Mouse (Mus musculus): ENCODE data around the gene Cxcr5. TPM values are rescaled to one million over a fixed set of nuclear protein-coding genes. Genes with fewer than 3 reads are reported as not detected.

Cxcr5 gene
- total and polyA plus RNA-seq, 2 experiments from 2014 or later = not detected

DNA sequence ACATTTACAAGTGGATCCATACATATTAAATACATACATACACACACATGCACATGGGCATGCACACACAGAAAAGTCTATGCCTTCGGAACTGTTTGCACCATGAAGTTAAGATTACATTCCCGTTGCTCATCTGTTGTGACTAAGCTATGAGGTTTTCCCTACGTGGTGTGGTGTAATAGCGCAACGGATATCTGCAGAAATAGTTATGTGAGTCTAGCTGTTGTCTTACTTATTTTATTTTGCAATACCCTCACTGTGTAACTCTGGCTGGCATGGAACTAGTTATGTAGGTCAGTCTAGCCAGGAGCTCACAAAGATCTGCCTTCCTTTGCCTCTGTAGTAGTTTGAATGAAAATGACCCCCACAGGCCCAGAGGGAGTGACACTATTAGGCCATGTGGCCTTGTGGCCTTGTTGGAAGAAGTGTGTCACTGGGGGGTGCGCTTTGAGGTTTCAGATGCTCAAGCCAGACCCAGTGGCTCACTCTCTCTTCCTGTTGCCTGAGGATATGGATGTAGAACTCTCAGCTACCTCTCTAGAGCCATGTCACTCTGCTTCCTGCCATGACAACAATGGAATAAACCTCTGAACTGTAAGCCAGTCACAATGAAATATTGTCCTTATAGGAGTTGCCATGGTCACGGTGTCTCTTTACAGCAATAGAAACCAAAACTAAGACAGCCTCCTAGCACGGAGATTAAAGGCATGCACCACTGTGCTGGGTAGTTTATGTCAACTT lies 13.1 kb downstream of the Cxcr5 start:
- 85% methylated on average over 8 of the region's 8 CpGs for WGBS
- DNase-seq (ENCODE audit: low spot score) = no peak
- H3K36me3 ChIP-seq (replicated peaks; ENCODE audit: control insufficient read depth, insufficient read depth, low read length) = no peaks in the 10 kb centered on the region
- H3K4me3 ChIP-seq (ENCODE audit: low read depth, low read length) = no peak overlapping the region
- H3K4me1 ChIP-seq (ENCODE audit: control insufficient read depth, insufficient read depth) = no peaks in the 10 kb centered on the region
- no peak overlapping the region for H3K27ac ChIP-seq (ENCODE audit: low read depth)
- H3K27me3 ChIP-seq (ENCODE audit: control insufficient read depth, insufficient read depth, low read length) = no peaks in the 10 kb centered on the region
- no peak for TF ChIP-seq EP300 (IDR thresholded peaks at IDR 0.05; ENCODE audit: low read depth)
- TF ChIP-seq CTCF (IDR thresholded peaks at IDR 0.05; ENCODE audit: low read depth) = no peak
- H3K9ac ChIP-seq (replicated peaks; ENCODE audit: low read depth, low read length) = no peak overlapping the region
- no peaks in the 10 kb centered on the region for H3K9me3 ChIP-seq (replicated peaks; ENCODE audit: control insufficient read depth, low read length)
- no peak for ATAC-seq (ENCODE audit: insufficient read depth, low read depth)
- no peak overlapping the region for H3K4me2 ChIP-seq (ENCODE audit: low read depth, low read length)

DNA sequence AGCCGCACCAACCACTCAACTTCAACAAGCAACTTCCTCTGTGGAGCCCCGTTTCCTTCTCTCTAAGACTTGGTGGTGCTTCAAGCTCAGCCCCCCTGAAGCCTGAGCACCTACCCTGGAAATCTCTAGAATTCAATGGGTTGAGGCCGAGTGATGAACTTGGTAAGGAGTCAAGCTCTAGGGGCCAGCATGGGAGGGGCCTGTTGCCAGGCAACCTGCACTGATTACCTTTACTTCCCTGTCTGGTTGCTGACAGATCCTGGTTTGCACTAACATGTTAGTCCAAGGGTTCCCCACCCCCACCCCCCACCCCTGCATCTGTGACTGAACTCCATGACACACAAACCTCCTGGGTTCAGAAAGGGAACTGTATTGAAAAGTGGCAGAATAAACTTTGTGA lies 16.7 kb downstream of the Cxcr5 start:
- Histone ChIP-seq H3K4me3 (ENCODE audit: low read depth, low read length) (no peak overlapping the region), H3K36me3 (replicated peaks; ENCODE audit: control insufficient read depth, insufficient read depth, low read length) (no peaks in the 10 kb centered on the region), H3K4me2 (ENCODE audit: low read depth, low read length) (no peak overlapping the region), H3K9ac (replicated peaks; ENCODE audit: low read depth, low read length) (no peak overlapping the region), H3K27me3 (ENCODE audit: control insufficient read depth, insufficient read depth, low read length) (no peaks in the 10 kb centered on the region), H3K27ac (ENCODE audit: low read depth) (no peak overlapping the region), H3K4me1 (ENCODE audit: control insufficient read depth, insufficient read depth) (no peaks in the 10 kb centered on the region), H3K9me3 (replicated peaks; ENCODE audit: control insufficient read depth, low read length) (no peaks in the 10 kb centered on the region)
- DNase-seq (ENCODE audit: low spot score) = no peak
- TF ChIP-seq EP300 (IDR thresholded peaks at IDR 0.05; ENCODE audit: low read depth) (no peak), CTCF (IDR thresholded peaks at IDR 0.05; ENCODE audit: low read depth) (no peak)
- 76% methylated on average over 3 of the region's 3 CpGs for WGBS
- ATAC-seq (ENCODE audit: insufficient read depth, low read depth) = no peak

DNA sequence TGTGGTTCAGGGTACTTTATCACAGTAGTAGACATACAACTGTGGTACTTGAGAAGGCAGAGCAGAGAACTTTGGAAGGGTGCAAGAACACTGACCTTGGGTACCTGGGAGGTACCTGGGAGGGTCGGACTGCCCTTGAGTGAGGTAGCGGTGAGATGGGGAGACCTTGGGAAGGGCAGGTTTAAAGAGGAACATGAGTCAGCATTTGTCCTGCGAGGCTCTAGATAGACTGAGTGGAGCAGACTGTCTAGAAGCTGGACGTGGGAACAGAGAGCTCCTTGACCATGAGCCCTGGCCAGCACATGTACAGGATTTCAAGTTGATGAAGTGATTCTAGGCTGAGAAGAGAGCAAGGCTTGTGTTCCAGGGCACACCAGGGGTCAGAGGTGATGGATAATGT lies 19.3 kb downstream of the Cxcr5 start:
- Histone ChIP-seq H3K4me3 (ENCODE audit: low read depth, low read length) (no peak overlapping the region), H3K9ac (replicated peaks; ENCODE audit: low read depth, low read length) (no peak overlapping the region), H3K27me3 (ENCODE audit: control insufficient read depth, insufficient read depth, low read length) (no peaks in the 10 kb centered on the region), H3K9me3 (replicated peaks; ENCODE audit: control insufficient read depth, low read length) (no peaks in the 10 kb centered on the region), H3K36me3 (replicated peaks; ENCODE audit: control insufficient read depth, insufficient read depth, low read length) (no peaks in the 10 kb centered on the region), H3K4me2 (ENCODE audit: low read depth, low read length) (no peak overlapping the region), H3K4me1 (ENCODE audit: control insufficient read depth, insufficient read depth) (peaks cover 7% of the 10 kb centered on the region; the same call in 1 of the 2 replicates), H3K27ac (ENCODE audit: low read depth) (no peak overlapping the region)
- DNase-seq (ENCODE audit: low spot score) (no peak), ATAC-seq (ENCODE audit: insufficient read depth, low read depth) (no peak)
- 61% methylated on average over 4 of the region's 4 CpGs for WGBS
- TF ChIP-seq EP300 (IDR thresholded peaks at IDR 0.05; ENCODE audit: low read depth) (no peak), CTCF (IDR thresholded peaks at IDR 0.05; ENCODE audit: low read depth) (no peak)

DNA sequence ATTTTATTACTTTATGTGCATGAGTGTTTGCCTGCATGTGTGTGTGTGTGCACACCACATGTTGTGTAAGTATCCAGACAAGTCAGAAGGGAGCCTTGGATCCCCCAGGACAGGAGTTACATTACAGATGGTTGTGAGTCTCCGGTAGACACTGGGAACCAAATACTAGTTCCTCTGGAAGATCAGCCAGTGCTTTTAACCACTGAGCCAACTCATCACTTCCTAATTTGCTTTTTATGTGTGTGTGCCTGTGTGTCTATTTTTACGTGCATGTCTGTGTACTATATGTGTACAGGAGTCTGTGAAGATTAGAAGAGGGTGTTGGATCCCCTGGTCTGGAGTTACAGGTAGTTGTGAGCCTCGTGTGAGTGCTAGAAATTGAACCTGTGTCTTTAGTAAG lies 21.0 kb downstream of the Cxcr5 start:
- TF ChIP-seq EP300 (IDR thresholded peaks at IDR 0.05; ENCODE audit: low read depth) (no peak), CTCF (IDR thresholded peaks at IDR 0.05; ENCODE audit: low read depth) (no peak)
- Histone ChIP-seq H3K4me1 (ENCODE audit: control insufficient read depth, insufficient read depth) (peaks cover 7% of the 10 kb centered on the region; the same call in 1 of the 2 replicates), H3K9me3 (replicated peaks; ENCODE audit: control insufficient read depth, low read length) (no peaks in the 10 kb centered on the region), H3K4me3 (ENCODE audit: low read depth, low read length) (no peak overlapping the region), H3K9ac (replicated peaks; ENCODE audit: low read depth, low read length) (no peak overlapping the region), H3K27ac (ENCODE audit: low read depth) (no peak overlapping the region), H3K4me2 (ENCODE audit: low read depth, low read length) (no peak overlapping the region), H3K27me3 (ENCODE audit: control insufficient read depth, insufficient read depth, low read length) (no peaks in the 10 kb centered on the region), H3K36me3 (replicated peaks; ENCODE audit: control insufficient read depth, insufficient read depth, low read length) (no peaks in the 10 kb centered on the region)
- DNase-seq (ENCODE audit: low spot score) = no peak
- ATAC-seq (ENCODE audit: insufficient read depth, low read depth) = no peak
- WGBS = 72% methylated on average over 3 of the region's 3 CpGs

DNA sequence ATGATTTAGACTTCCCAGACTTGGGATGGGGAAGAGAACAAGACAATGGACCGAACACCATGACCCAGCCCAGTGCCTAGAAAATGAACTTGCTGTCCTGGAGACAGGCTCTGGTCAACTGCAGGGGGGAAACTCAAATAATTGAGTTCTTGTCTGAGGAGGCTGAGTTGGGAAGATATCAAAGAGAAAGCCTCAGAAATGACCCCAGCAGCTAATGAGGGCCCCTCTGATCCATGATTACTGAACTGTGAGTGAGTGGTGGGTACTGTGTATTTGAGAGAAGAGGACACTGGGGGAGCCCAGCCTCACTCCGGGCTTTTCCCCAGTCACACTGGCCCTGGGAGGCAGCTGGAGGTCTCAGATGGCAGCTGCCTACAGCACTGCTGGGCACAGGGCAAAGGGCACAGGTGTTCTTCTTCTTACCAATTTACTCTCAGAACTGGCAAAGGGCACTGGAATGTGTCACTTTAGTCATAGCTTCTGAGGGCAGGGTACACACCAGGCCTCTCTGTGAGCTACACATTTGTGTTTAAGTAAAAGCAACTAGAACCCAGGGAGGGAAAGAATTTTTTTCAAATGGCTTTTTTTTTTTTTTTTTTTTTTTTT lies 21.8 kb downstream of the Cxcr5 start:
- TF ChIP-seq CTCF (IDR thresholded peaks at IDR 0.05; ENCODE audit: low read depth) (no peak), EP300 (IDR thresholded peaks at IDR 0.05; ENCODE audit: low read depth) (no peak)
- WGBS = 76% methylated on average over 2 of the region's 2 CpGs
- Histone ChIP-seq H3K27me3 (ENCODE audit: control insufficient read depth, insufficient read depth, low read length) (no peaks in the 10 kb centered on the region), H3K4me3 (ENCODE audit: low read depth, low read length) (no peak overlapping the region), H3K9me3 (replicated peaks; ENCODE audit: control insufficient read depth, low read length) (no peaks in the 10 kb centered on the region), H3K4me2 (ENCODE audit: low read depth, low read length) (no peak overlapping the region), H3K4me1 (ENCODE audit: control insufficient read depth, insufficient read depth) (peaks cover 7% of the 10 kb centered on the region; the same call in 1 of the 2 replicates), H3K27ac (ENCODE audit: low read depth) (no peak overlapping the region), H3K36me3 (replicated peaks; ENCODE audit: control insufficient read depth, insufficient read depth, low read length) (no peaks in the 10 kb centered on the region), H3K9ac (replicated peaks; ENCODE audit: low read depth, low read length) (no peak overlapping the region)
- ATAC-seq (ENCODE audit: insufficient read depth, low read depth) (no peak), DNase-seq (ENCODE audit: low spot score) (no peak)

Measured in heart, postnatal 0 days (tissue).